Mouse (Mus musculus) adrenal gland, postnatal 25 days (tissue): ENCODE results near the gene Crlf1. TPM values are rescaled to one million over a fixed set of nuclear protein-coding genes. Genes with fewer than 3 reads are reported as not detected.

Experiments used
- DNase-seq: peaks from one replicate; pipeline ENCODE4 v3.0.0; 2021; ENCODE audit warnings: mixed read lengths
- long read RNA-seq: library from polyadenylated mRNA; stranded (forward); transcript quantifications from one replicate; pipeline ENCODE4 v2.0.0, GENCODE M21; 2021
- total RNA-seq: library from RNA; stranded (reverse); gene quantifications from 2 replicates; pipeline ENCODE4 v1.2.3, GENCODE M21; 2021

Crlf1 gene
- total RNA-seq, result 0.18 TPM in 1 of 2 replicates, not detected in the other
- long read RNA-seq, partial matches to known transcripts, result 0 of 1 reads
- long read RNA-seq, other reads (novel, unspliced or antisense), result 1 of 1 reads

DNA sequence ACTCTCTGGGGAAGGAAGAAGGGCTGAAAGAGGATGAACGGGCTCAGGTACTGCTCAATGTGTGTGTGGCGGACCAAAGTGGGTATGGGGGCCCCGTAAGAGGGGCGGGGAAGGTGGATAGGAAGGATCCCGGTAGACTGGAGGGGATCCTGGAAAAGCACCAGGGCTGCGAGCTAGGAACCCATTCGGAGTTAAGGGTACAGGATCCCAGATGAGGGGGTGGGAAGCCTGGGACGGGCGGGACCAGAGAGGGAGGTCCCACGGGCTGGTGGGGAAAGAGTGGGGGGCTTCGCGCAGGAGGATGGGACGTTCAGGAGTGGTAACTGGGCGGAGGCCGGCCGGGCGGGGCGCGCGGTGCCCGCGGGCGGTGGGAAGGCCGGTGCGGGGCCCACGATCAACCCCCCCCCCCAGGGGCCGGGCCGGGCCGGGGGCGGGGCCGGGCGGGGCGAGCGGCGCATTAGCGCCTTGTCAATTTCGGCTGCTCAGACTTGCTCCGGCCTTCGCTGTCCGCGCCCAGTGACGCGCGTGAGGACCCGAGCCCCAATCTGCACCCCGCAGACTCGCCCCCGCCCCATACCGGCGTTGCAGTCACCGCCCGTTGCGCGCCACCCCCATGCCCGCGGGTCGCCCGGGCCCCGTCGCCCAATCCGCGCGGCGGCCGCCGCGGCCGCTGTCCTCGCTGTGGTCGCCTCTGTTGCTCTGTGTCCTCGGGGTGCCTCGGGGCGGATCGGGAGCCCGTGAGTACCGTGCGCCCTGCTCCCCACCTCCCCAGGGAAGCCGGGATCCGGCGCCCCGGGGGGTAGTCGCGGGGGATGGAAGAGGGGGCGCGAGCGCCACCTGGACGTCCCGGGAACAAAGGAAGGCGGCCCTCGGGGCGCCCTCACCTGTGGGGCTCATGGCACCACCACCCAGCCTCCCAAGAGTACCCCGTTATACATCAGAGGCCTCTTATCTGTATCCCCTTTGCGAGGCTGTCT is at the start of gene Crlf1:
TSS of gene Crlf1 (plus strand) at position 495 of the 977 bp plus-strand sequence.
- no peak for DNase-seq

DNA sequence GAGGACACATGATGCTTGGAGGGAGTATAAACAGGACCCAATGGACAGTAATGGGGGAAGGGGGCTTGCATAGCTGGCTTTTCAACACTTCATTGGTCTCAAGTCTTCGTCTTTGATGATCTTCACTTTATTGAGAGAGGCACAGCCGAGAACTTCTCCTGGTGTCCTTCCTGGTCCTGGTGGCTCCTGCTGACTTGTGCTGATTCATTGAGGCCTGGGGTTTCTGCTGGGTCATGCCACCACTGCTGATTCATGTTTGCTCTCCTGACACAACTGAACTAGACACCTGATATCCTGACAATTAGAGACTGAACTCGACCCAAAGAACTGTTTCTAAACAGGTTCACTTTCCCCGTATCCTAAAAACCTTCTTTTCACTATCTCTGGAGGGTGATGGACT is 49.6 kb upstream of the Crlf1 start:
- no peak for DNase-seq

DNA sequence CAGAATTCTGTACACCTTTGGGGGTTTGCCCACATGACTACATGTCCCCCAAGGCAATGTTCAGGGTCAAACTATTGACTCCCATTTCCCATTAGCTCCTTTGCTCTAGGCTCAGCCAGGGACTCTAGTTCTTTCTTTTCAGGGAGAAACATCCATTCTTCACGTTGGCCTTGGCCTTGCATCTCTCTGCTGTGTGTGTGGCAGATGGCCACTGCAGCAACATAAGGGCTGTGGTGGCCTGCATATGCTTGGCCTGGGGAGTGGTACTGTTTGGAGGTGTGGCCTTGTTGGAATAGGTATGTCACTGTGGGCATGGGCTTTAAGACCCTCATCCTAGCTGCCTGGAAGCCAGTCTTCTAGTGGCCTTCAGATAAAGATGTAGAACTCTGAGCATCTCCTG is 47.0 kb upstream of the Crlf1 start:
- DNase-seq, result no peak

DNA sequence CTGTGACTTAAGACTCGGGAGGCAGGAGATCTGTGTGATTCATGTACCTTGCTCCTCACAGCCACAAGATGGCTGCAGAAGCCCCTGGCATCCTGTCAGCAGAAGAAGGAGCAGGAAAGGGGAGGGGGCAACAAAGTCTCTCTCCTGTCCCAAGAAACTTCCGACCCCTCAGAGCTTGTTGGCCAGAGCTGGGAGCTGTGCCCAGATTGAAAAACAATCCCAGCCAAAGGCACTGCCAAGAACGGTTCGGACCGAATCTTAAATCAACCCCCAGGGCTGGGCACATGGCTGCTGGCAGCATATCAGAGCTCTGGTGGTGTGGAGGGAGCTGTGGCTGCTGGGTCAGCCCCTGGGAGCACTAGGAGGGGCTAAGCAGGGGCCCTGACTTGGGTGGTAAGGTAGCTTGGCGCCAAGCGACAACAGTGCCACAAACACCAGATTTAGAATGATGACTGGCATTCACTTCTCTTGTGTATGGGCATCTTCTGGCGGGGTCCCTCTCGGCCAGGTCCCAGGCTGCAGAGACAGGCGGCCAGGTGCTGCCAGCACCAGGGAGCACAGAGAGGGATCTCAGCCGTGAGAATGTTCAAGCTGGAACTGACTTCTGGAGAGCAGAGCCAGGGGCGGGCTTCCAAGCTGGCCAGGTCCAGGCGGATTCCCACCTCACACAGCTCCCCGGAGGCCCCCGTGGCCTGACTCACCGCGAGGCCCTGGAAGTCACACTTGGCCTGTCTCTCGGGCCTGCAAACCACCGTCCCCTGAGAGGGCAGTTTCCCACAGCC is 45.1 kb upstream of the Crlf1 start:
- peak; percentile 61 for DNase-seq

DNA sequence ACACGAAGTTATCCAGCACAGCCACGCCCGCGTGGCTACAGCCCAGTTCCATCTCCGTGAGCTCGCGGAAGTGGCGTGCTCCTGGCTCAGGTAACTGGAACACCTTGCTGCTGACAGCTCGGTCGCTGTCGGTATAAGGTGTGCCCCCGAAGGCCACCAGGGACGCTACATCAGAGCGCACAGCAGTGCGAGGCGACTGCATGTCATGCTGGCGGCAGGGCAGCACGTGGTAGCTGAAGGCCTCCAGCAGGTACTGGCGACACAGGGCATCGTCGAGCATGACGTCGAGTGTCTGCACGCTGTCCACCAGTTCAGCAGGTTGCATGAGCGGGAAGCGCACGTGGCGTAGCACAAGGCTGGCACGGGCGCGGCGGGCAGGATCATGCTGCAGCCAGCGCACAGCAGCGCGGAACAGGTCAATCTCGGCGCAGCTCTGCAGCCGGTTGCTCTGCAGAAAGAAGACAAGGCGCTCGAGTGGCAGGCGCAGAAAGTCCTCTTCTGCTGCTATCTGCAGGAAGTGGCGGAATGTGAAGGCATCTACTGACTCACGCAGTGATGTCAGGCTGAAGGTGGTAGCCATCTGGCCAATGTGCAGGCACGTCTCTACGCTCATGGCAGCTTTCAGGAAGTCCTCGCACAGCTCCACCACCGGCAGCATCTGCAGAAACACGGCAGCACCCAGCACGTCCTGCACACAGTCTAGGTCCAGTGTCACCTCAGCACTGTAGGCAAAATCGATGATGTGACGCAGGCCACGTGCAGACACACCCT is 40.6 kb upstream of the Crlf1 start:
- no peak for DNase-seq

DNA sequence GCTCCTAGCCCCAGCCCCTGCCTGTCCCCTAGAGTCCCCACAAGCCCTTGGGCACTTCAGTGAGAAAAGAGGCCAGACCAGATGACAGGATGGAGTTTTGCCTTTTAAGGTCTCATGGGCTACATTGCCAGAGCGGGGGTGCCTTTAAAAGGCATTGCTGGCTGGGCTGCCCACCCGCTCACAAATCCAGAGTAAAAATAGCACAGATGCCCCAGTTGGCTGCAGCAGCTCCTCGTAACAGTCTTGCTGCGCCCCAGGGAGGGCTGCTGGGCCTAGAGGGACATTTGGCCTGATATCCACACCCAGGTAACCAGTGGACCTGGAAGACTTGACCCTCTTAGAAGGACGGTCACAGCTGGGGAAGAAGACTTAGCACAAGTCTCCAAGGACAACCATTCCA is 39.1 kb upstream of the Crlf1 start:
- no peak for DNase-seq

DNA sequence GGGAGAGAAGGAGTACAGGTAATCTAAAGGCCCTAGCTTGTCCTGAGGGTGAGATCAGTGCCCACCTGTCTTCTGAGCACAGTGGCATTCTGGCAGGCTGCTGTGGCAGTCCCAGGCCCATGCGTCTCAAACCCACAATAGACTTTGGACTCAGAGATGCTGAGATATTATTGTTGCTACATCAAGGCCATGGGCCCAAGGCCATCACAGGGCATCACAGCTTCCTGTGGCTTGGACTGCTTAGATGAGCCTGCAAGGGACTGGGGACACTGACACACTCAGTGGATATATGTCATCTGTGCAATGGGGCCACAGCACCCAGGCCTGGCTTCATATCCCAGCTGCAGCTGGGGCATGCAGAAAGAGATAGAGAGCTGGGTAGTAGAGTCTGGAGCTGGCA is 36.0 kb upstream of the Crlf1 start:
- peak; percentile 60 for DNase-seq

DNA sequence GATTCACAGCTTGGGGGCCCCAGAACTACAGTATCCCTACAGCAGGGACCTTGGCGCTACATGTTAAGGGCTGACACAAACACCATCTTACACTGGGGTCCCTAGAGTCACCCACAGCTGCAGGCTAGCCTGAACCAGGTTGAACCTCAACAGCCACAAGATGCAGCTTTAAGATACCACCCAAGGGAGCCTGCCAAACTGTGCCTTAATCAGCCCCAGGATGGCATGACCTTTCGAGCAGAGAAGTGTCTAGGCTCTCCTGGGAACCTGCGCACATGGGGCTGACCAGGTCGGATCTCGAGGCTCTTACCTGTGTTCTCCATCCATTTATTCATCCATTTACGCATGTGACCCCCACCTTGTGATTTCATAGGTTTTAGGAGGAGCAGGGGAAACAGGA is 35.1 kb upstream of the Crlf1 start:
- no peak for DNase-seq

DNA sequence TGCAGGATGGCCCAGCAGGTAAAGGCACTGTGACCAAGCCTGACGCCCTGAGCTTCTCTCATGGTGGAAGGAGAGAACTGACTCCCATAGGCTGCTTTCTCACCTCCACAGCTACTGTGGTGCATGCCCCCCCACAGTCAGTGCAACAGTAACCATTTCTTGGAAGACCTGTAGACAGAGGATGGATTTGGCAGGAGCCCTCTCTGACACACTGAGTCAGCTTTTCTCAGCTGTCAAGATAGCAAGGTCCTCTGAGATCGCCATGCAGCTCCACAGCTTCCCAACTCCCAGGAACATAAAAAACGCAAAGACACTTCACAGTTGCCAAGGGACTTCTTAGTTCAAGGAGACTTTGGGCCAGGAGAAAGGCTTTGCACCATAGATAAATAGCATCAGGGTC is 34.5 kb upstream of the Crlf1 start:
- DNase-seq, result no peak

DNA sequence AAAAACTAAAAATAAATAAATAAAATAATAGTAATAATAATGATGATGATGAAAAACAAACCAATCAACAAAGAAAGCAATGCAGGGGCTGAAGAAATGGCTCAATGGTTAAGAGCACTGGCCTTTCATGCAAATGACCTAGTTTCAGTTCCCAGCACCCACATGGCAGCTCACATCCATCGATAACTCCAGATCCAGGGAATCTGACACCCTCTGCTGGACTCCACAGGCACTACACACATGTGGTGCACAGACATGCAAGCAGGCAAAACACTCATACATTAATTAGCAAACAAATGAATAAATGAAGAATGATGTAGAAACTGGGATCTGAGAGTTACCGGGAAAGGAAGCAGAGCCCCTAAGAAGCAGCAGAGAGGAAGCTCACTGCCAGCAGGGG is 33.3 kb upstream of the Crlf1 start:
- DNase-seq, result no peak

DNA sequence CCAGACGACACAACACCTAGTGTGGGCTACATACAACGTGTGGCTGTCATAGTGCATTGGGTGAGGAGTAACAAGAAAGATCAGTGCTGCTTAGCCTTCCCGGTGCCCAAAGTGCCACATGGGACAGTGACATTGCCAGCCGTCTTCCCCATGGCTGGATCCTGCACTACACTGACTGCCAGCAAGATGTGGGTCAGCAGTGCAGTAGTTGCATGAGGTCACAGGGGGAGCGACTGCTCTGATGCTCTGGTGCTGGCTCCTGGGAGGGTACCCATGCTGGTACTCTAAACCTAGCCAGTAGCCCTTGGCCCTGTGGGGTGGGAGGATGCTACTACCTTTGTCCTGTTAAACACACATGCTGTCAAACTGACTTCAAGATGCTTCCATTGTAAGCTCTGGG is 32.8 kb upstream of the Crlf1 start:
- no peak for DNase-seq

DNA sequence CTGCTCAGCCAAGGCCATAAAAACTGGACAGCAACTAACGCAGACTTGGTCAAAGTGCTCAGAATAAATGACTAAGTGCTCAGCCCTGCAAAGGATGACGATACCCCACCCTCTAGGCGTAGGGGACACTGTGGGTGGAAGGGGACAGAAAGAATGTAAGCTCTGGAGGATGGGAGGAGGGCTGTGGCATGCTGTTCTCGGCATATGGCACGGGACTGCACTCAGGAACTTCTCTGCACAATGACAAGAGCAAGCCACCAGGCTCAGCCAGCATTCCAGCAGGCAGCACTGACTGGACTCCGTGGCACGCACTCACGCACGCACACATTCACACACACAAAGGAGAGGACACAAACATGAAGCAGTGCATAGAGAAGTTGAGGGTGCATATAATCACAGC is 32.4 kb upstream of the Crlf1 start:
- no peak for DNase-seq

DNA sequence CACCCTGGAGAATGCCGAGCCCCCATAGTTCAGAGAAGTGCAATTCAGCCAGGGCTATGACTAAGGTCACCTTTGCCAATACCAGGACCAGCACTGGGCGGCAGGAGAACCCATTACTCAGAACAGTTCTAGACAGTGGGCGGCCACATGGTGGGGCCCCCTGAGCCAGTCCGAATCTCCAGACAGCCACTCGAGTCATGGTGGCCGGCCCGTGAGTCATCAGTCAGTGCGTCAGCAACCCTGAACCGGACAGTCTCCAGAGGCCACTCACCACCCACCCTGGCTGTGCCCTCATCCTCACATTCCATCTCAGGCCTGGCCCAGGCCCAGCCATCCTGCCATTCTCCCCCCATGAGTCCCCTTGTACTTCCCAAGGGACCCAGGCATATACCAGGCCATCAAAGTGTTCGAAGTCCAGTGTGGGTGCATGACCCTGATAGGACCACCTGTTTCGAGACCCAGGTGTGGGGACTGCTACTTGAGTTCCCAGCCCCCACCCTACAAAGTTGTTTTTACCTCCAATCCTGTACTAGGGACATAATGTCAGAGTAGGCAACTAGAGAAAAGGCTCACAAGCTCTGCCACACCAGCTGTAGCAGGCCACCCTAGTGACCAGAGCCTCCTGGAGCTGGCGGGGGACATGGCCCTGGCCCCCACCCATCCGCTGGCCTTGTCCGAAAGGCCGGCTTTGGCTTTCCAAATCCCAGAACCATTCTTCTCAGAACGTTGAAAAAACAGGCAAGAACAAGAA is 31.0 kb upstream of the Crlf1 start:
- DNase-seq, result peak; percentile 73

DNA sequence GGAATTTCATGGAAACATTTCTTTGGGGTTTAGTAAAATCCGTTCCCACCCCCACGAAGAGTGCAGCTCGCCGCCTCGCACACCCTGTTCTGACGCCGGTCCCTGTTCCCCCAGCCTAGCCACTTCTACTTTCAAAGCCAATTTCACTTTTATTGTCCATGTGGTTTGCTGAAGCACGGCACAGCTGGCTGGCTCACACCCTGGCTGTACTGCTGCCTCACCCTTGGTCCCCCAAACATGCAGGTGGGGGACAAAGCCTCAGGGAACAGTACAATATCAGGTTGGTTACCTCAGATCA is 30.5 kb upstream of the Crlf1 start:
- no peak for DNase-seq

DNA sequence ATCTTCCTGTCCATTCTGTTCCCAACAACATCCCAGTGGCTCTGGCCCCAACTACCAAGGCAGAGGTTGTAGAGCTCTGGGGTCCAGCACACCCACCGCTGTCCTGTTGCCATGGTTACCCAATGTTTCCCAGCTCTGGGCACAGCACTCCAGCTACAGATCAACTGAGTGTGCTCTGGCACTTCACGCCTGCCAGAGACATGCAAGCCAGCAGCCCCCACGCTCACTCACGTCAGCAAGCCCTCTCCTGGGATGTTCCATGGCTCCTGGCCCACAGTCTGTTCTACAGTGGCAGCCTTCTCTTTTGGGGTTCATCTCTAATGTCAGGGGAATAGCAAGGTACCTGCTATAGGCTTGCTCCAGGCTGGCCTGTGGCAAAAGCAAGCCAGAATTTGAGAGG is 29.7 kb upstream of the Crlf1 start:
- no peak for DNase-seq

DNA sequence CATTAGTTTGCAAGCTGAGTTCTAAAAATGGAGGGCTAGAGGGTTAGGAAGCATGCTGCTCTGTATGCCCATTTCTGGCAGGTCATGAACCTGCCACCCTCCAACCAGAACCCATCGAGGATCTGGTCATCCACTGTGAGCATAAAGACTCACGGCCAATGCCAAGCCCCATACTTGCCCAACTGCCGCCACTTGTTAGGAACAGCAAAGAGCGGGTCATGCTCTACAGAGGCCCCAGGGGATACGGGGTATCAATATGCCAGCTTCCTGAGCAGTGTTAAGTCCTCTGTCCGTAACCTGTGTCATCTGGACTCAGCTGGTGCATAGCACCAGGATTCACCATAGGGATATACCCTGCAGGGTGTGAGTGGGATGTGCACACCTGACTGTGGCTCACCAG is 28.8 kb upstream of the Crlf1 start:
- DNase-seq, result no peak

DNA sequence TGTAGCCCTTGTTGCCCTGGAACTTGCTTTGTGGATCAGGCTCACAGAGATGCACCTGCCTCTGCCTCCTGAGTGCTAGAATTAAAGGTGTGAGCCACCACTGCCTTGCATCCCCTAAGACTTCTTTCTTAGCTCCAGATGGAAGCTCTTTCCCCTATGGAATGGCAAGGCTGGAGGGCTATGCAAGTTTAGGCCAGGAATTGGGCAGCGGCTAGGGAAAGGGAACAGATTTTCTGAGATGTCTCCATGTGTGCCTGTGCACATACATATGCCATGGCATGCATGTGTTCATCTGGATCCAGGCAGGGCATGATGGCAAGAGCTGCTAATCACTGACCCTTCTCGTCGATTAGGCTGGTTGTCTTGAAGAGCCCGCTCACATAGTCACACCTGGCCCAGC is 27.3 kb upstream of the Crlf1 start:
- DNase-seq, result no peak

DNA sequence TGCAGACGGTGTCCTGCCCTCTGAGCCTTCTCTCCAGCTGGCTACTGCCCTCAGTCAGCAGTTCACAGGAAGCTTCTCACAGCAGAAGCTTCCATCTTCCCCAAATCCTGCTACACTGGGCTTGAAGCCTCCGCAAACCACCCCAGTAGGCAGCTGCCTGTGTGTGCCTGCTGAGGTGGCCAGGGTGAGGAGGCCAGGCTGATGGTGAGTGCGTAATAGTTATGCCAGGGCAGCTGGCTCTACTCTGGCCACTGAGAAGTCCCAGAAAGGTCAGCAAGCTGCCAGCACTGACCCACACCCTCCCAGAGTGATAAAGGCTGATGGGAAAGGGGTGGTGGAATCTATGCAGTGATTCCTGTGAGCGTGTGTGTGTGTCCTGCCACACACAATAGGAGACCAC is 26.7 kb upstream of the Crlf1 start:
- no peak for DNase-seq

DNA sequence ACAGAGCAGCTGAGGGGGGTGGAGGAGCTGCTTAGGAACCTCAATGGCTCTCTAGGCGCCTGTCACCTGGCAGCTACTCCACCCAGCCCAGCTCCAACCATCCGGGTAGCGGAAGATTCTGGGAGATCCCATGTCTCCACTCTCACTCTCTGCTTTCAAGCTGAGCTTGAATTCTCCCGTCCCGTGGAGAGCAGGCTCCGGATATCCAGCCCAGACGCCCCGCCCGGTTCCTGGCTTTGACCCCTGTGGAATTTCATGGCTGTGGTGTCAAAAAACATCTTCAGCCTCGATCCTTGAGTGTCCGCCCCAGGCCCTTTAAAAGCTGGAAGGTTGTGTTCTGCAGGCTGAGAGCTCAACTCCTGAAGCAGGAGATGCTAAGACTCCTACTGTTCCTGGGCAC is 26.2 kb upstream of the Crlf1 start:
- no peak for DNase-seq

DNA sequence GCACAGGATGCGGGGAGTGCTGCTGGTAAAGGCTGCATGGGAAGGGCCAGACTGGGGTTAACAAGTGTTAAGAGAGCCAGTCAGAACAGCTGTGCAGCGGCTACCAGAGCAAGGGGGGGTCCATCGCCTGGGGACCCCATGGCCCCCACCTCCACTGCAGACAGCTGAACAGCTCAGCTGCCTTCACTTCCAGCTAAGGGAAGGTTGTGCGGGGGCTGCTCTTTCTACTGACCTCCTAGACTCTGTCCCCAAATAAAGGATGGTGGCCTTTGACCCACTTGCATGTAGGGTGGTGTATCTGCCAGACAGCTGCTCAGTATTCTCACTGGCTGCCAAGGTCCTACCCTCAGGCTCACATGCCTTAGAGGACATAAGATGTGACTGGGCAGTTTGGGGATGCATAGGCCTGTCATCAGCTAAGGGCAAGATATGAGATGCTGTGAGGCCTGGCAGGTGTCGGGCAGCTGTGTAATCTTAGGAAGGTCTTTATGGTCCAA is 25.7 kb upstream of the Crlf1 start:
- DNase-seq, result no peak

DNA sequence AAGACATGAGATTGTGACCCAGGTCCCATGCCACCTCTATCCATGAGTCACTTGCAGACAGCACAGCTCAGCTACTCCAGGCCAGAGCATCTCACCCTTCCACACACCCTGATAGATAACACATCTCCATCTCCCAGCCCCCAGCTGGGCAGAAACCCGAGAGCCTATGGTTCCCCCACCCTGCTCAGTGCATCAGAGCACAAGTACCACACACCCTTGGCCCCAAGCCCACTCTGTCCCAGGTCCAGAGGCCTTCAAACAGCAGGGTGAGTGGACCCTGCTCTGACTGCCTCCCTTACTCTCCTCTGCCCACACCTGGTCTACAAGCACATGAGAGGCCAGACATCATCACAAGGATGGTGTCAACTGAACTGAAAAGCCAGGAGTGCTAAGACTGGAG is 25.1 kb upstream of the Crlf1 start:
- DNase-seq, result no peak

DNA sequence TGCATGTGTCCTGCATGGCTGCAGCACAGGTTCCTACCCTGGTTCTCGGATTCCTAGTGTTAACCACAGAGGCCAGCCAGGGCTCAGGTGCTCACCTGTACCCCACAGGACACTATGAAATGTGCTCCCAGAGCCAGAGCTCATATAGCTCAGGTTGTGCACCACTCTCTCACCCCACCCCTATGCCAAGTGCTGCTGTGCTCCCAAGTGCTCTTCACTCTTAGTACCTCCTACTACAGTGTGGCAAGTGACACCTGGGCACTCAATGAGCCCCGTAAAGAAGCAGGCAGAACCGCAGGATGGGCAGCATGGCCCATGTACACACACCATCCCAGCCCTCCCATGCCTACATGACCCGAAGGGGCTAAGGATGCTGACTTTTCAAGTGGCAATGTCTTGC is 24.2 kb upstream of the Crlf1 start:
- no peak for DNase-seq
